Mouse (Mus musculus): ENCODE measurements around the gene Wnt10b.

DNA sequence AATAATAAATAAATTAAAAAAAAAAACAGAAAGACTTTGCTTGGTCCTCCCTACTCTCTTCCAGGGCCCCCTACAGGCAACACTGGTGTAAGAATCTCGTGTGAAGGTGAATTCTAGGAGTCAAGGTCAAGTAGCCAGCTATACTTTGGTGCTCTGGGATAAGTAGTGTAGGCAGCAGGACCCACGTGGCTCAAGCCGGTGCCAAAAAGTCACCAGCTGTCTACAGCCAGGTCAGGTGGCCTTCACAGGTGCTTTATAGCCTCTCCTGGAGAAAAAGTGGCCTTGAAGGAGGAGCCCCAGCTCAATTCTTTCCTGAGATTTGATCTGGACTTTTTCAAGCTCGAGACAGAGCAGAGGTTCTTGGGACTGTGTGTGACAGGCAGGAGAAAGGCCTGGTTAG lies 51.9 kb downstream of the Wnt10b start:
- no peak for TF ChIP-seq CTCF (IDR thresholded peaks at IDR 0.05; ENCODE audit: insufficient read depth, low read length)
- TF ChIP-seq POLR2A (IDR thresholded peaks at IDR 0.05; ENCODE audit: borderline replicate concordance, extremely low read depth, low read depth, low read length): no peak
